Comparison of ENCODE assay signal across 8 mouse cellular contexts in the genomic region with DNA sequence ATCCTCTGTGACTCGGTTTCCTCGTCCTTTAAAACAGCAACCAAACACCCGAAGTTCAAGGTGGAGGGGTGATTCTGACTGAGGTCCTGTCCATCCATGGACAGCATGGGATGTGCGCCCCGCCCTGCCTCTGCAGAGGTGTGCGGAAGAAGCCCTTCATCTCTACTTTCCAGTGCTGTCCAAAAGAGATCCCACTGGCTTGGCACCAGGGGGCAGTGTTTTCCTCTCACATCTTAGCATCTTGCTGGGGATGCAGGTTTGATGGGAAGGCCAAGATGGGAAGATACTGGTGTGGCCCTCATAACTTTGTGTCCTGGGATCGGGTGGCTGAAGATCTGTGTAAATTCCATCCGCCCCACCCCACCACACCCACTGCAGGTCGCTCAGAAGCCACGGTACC. TPM values are rescaled to one million over a fixed set of nuclear protein-coding genes. Genes with fewer than 3 reads are reported as not detected.
DNase-seq lines count a peak whose midpoint lies in the region; TF ChIP-seq lines count a peak whose summit lies in the region.

No protein-coding gene starts in this region.

- no peaks in the 10 kb centered on the region for H3K4me1 ChIP-seq in cerebellum, adult 2 months (ENCODE audit: control insufficient read depth, insufficient read depth, low read length)
- H3K4me1 ChIP-seq in small intestine, adult 2 months (ENCODE audit: control insufficient read depth, insufficient read depth, insufficient read length, low read length) = no peaks in the 10 kb centered on the region

- no peak overlapping the region for H3K27ac ChIP-seq in cerebellum, adult 2 months (ENCODE audit: insufficient read depth, low read length)
- H3K27ac ChIP-seq in small intestine, adult 2 months (ENCODE audit: insufficient read depth, low read depth, low read length) = no peak overlapping the region

- intact Hi-C loops in heart, postnatal 14 days (cut with DNase I) = loop anchor here (5.0 kb wide), 1 partner anchor 292 kb away; no protein-coding TSS in a partner anchor

- no peak overlapping the region for H3K4me3 ChIP-seq in cerebellum, adult 2 months (replicated peaks; ENCODE audit: insufficient read depth, low read depth, low read length)
- no peak overlapping the region for H3K4me3 ChIP-seq in small intestine, adult 2 months (ENCODE audit: low read depth, low read length)

- no peak for TF ChIP-seq POLR2A in cerebellum, adult 2 months (IDR thresholded peaks at IDR 0.05; ENCODE audit: borderline replicate concordance, insufficient read depth, low read length)
- no peak for TF ChIP-seq POLR2A in small intestine, adult 2 months (IDR thresholded peaks at IDR 0.05; ENCODE audit: low read depth, low read length)

- DNase-seq in cerebellum, adult 2 months = no peak
- DNase-seq in cerebellum, adult 9-11 months = no peak
- DNase-seq in left cerebral cortex, adult 18-20 months (ENCODE audit: low spot score in 2 of 2) = peak; percentile 56 to 58
- DNase-seq in left cerebral cortex, adult 11 months (ENCODE audit: low spot score) = no peak
- DNase-seq in MN1 (ENCODE audit: low spot score) = peak; percentile 44
- DNase-seq in heart, postnatal 14 days = peak; percentile 61 to 65
- no peak for DNase-seq in urinary bladder, postnatal 36 days (ENCODE audit: low spot score in 2 of 2)

- WGBS in cerebellum, adult 2 months = 55% methylated on average over 10 of the region's 10 CpGs
- WGBS in small intestine, adult 2 months = 37% methylated on average over 10 of the region's 10 CpGs

- no peaks in the 10 kb centered on the region for H3K36me3 ChIP-seq in small intestine, adult 2 months (ENCODE audit: control insufficient read depth, insufficient read depth, low read length)

- peak; percentile 50 for TF ChIP-seq CTCF in cerebellum, adult 2 months (IDR thresholded peaks at IDR 0.05; ENCODE audit: borderline replicate concordance, insufficient read depth, low read depth, low read length)
- peak; percentile 71; the same call in 1 of the 2 replicates for TF ChIP-seq CTCF in small intestine, adult 2 months (IDR thresholded peaks at IDR 0.05; ENCODE audit: extremely low read depth, insufficient read length, insufficient replicate concordance, low read depth, low read length)

- no peaks in the 10 kb centered on the region for H3K27me3 ChIP-seq in cerebellum, adult 2 months (ENCODE audit: control insufficient read depth, insufficient read depth, low read length)
- no peaks in the 10 kb centered on the region for H3K27me3 ChIP-seq in small intestine, adult 2 months (ENCODE audit: control insufficient read depth, insufficient read depth, low read length)

RNA-seq across cellular contexts. Expression of gene Ppm1j, which starts 10.8 kb away (rescaled TPM):
- polyA plus RNA-seq in cerebellum, adult 2 months (2012; rRNA removed) = 4.5 and 6.1 TPM in 2 replicates
- total RNA-seq in left cerebral cortex, adult 18-20 months (2021) = 1 to 10 TPM in 1 of 2 experiments, under 1 TPM in 1; 0.70 to 1.4 TPM
- 10 to 100 TPM; 39.2 to 39.7 TPM for total RNA-seq in heart, postnatal 14 days (2021)
- polyA plus RNA-seq in small intestine, adult 2 months (2012; rRNA removed) = 35.1 and 45.3 TPM in 2 replicates

RNA-seq across cellular contexts. Expression of gene Fam19a3, which starts 11.6 kb away (rescaled TPM):
- 0.41 and 0.43 TPM in 2 replicates for polyA plus RNA-seq in cerebellum, adult 2 months (2012; rRNA removed)
- total RNA-seq in left cerebral cortex, adult 18-20 months (2021) = under 1 TPM; 0.12 to 0.45 TPM
- 1 to 10 TPM; 2.2 to 2.3 TPM for total RNA-seq in heart, postnatal 14 days (2021)
- 0.08 and 0.30 TPM in 2 replicates for polyA plus RNA-seq in small intestine, adult 2 months (2012; rRNA removed)

RNA-seq across cellular contexts. Expression of gene Rhoc, which starts 18.1 kb away (rescaled TPM):
- polyA plus RNA-seq in cerebellum, adult 2 months (2012; rRNA removed) = 30.6 and 31.2 TPM in 2 replicates
- 10 to 100 TPM; 31.7 to 31.8 TPM for total RNA-seq in left cerebral cortex, adult 18-20 months (2021)
- total RNA-seq in heart, postnatal 14 days (2021) = 100 to 1,000 TPM; 139 to 166 TPM
- polyA plus RNA-seq in small intestine, adult 2 months (2012; rRNA removed) = 143 and 197 TPM in 2 replicates

RNA-seq across cellular contexts. Expression of gene Mov10, which starts 48.3 kb away (rescaled TPM):
- polyA plus RNA-seq in cerebellum, adult 2 months (2012; rRNA removed) = 3.2 and 4.1 TPM in 2 replicates
- total RNA-seq in left cerebral cortex, adult 18-20 months (2021) = 10 to 100 TPM in 1 of 2 experiments, 1 to 10 TPM in 1; 9.1 to 10.5 TPM
- 1 to 10 TPM; 7.4 to 7.9 TPM for total RNA-seq in heart, postnatal 14 days (2021)
- polyA plus RNA-seq in small intestine, adult 2 months (2012; rRNA removed) = 34.9 and 46.1 TPM in 2 replicates

Comparison
In these comparisons a context has a peak if more than half of its experiments do, and no peak if none do; other contexts are left out.
1. DNase-seq: peak in left cerebral cortex, adult 18-20 months (2 of 2), MN1 (single experiment) and heart, postnatal 14 days (2 of 2); none in cerebellum, adult 2 months (0 of 2), cerebellum, adult 9-11 months (single experiment), left cerebral cortex, adult 11 months (single experiment) and urinary bladder, postnatal 36 days (0 of 2).
2. RNA of gene Ppm1j, which starts 10.8 kb away (total RNA-seq): 39.2 to 39.7 TPM in heart, postnatal 14 days; 0.70 to 1.4 TPM in left cerebral cortex, adult 18-20 months; every median in the first group is over 10 times any median in the second.
3. RNA of gene Rhoc, which starts 18.1 kb away (total RNA-seq): 139 to 166 TPM in heart, postnatal 14 days; 31.7 to 31.8 TPM in left cerebral cortex, adult 18-20 months; every median in the first group is over 4 times any median in the second.